Mouse (Mus musculus): ENCODE measurements around the gene Gpc5.

The Gpc5 gene

DNA sequence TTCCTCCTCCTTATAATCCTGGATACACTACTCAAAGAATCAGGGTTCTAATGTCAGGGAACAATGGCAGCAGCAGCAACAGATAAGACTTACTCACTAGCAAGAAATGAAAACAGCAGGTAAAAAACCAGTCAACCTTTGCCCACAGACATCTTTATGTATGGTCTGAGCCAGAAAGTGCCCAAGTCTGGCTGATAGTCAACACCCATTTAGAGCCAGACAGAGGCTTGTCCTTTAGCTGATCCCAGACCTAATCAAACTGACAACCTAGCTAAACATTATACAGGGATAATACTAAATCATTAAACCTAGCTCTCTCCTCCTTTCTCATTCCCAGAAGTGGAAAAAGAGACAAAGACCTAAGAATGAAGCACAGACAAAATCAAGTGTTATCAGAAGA is 1225.5 kb downstream of the Gpc5 start:
- DNase-seq (ENCODE audit: low spot score), result no peak

GRCm38 (mm10) chr14:116336182-116336581 is 1244.2 kb downstream of the Gpc5 start:
- no peak for DNase-seq (ENCODE audit: low spot score)

DNA sequence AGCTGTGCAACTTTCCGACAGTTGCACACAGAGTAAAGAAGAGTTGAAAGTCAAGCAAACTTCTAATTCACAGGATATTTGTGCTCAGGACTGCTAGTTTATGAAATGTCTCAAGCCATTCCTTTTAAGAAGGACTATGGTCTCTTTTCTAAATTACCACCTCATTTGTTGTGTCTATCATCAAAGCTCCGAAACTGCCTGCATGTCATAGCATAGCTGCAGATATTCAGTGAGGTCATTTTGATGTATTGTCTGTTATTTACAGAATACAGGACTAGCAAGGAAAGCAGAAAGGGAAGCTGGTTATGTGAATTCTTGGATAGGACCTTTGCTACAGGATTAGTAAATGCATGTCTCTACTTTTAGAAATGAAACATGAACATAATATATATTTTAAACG is 1246.4 kb downstream of the Gpc5 start:
- DNase-seq (ENCODE audit: low spot score), result no peak

GRCm38 (mm10) chr14:116348560-116348959 is 1256.5 kb downstream of the Gpc5 start:
- DNase-seq (ENCODE audit: low spot score), result no peak

- no peak for DNase-seq (ENCODE audit: low spot score)
These were observed 1292.6 kb downstream of the Gpc5 start for GRCm38 (mm10) chr14:116384602-116385001.

GRCm38 (mm10) chr14:116415511-116415910 is 1323.5 kb downstream of the Gpc5 start:
- no peak for DNase-seq (ENCODE audit: low spot score)

DNA sequence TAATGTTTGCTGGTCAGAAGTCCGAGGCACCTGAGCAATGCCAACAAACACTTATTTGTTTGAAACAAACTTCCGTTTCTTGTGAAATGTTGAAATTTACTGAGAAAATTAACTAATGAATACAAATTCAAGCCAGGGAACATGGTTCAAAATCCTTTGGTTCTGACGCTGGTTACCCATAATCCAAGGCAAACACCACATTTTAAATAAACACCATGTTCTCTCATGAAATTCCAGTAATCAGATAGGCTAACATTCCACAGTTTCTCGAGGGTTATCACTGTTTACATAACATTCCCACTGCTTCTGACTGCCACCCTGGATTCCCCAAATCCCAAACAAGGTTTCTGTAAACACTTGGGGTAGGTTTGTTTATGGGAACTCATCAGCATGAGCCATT is 1356.2 kb downstream of the Gpc5 start:
- no peak for DNase-seq (ENCODE audit: low spot score)

DNA sequence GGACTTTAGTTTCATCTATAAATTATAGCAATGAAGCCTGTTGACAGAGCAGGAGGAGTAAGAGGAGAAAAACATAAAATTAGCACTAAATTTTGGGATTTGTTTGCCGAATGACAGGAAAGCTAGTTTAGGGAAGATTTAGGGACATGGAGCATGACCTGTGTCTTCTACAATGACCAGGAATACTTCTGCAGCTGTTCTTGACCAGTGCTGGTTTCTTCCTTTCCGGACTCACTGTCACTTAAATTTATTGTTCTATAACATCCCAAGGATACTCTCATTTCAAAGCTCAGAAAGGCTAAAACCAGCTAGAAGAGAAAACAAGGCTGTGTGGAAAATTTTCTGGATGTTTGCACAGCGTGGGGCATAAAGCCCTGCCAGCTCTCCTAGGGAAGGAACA is 1361.3 kb downstream of the Gpc5 start:
- DNase-seq (ENCODE audit: low spot score), result no peak

DNA sequence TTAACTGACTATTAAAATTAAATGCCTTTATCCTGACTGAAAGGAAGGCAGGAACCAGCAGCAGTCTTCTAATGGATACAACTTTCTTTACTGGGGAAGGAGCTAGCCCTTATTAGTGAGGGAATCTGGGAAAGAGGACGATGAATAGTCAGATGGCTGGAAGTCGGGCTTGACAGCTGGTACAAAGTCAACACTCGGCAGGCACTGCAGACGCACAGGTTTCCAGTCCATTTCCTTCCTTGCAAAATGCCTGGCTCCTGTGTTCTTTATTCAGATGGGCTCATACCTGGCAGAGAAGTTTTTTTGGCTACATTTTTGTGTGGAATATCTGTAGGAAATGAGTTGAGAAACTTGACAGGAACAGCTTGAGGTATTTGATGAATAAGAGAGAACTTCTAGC is 1364.2 kb downstream of the Gpc5 start:
- no peak for DNase-seq (ENCODE audit: low spot score)

GRCm38 (mm10) chr14:116473378-116474179 is 1381.6 kb downstream of the Gpc5 start:
- DNase-seq (ENCODE audit: low spot score), result no peak

DNA sequence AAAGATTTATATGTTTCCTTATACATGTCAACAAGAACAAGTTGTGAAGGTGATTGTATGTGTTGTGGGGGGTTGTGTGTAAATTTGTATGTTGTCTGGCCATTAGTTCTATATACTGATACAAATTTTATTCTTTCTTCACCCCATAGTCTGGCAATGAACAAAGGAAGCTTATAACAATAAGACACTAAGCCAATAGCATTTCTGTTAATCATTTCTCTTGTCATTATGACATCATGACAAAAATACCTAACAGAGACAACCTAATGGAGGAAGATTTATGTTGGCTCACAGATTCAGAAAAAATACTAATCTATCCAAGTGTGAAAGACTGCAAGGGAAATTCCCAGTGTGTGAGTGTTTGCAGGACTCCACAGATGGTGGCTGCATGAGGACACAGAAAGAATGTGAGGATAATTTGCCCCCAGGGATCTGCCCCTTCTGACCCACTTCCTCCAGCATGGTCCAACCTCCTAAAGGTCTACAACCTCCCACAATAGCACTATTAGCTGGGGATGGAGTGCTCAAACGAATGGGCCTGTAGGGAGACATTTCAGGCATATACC is 1402.4 kb downstream of the Gpc5 start:
- no peak for DNase-seq (ENCODE audit: low spot score)

DNA sequence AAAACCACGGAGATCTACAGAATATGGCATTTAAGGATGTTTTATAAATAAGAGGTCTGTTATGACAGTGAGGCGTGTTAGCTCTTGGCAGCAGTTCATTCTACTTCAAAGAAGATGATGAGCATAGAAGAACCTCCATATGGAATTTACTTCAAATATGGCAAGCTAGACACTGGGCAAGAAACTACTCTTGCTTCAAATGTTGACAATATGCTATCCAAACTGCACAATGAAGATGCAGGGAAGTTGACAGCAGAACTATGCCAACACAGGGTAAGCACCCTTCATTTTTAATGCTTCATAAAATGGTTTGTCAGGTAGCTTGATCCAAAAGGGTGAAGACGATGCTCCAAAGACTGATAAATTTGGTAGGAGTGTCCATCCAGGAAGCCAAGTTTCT is 1446.2 kb downstream of the Gpc5 start:
- no peak for DNase-seq (ENCODE audit: low spot score)

GRCm38 (mm10) chr14:116543746-116544145 is 1451.7 kb downstream of the Gpc5 start:
- DNase-seq (ENCODE audit: low spot score), result no peak

DNA sequence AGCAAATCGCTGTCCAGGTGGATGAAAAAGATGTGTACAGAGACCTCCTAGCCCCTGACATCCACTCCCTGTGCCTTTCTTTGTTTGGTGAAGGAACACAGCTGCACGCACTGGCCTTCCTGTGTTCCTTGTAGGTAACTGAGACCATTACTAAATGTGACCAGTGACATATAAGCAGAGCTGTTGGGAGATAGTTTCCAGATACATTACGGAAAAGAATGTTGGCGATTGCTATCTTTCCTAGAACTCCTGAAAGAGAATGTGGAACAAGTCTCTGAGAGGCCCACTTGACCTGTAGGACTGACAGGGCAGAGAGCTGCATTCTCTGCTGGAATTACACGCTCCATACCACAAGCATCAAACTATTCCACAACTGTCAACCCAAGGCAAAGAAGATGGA is 1459.4 kb downstream of the Gpc5 start:
- no peak for DNase-seq (ENCODE audit: low spot score)

GRCm38 (mm10) chr14:116553316-116553715 is 1461.3 kb downstream of the Gpc5 start:
- no peak for DNase-seq (ENCODE audit: low spot score)

DNA sequence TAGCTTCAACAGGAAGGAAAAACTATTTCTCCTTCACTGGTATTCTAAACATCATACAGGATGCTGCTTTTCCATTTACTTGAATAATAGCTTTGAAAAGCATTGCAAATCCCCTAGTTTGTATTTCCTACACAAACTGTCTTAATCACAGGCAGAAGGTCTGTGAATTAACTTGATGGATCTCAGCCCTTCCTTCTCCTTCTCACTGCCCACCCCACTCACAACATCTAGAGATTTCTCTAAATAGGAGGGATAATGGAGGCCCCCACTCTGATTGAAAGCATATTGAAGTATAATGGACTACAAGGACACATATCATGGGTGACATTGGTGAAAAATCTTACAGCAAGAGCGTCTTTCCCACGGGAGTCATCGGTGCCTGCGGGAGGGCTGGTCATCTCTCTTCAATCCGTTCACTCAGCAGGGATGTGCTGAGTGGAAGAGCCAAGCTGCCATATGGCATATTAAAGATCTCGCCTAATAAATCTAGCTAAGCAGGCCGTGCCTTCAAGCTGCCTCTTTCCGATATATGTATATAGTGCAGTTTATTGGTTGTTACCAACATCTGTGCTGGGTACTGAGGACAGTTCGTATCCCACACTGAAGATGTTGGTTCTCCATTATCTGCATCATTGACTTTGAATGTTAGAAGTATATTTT is 1466.3 kb downstream of the Gpc5 start:
- no peak for DNase-seq (ENCODE audit: low spot score)

DNA sequence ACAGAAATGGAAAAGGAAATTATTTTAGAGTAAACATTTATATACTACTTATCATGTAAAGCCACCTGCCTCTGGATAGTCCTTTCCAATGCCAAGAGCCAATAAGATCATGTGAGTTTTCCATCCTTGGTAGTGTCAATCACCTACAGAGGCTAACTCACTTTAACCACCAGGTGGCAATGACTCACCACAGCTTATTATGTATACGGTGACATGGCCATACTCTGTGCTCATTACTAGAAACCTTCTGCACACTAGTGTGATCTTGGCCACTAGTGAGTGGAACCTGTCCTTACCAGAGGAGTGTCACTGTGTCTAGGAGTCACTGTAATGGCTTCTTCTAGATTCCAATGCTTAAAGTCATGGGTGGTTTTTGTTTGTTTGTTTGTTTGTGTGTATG is 1468.0 kb downstream of the Gpc5 start:
- DNase-seq (ENCODE audit: low spot score), result no peak
